Comparison of ENCODE assay signal across 16 mouse cellular contexts in the genomic region with DNA sequence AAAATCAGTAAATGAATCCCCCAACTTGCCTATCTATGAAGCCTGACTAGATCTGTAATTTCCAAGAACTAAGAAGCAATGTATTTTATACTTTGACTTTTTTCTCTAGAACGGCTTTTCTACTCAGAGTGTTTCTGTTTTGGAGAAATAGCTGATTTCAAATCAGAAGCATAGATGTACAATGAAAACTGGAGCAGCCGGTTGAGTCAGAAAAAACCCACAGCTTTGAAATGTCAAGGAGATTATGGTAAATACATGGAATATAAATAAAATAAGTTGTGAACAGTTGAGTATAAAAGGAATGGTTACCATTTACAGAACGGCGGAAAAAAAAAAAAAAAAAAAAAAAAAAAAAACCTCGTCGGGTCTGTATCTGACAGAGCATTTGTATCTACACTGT.
"Had no signal": no experiment of that assay in that cellular context is flagged by ENCODE, and none has a peak within 500 bp of the region (broad histone marks: within the 10 kb centered on the region; RNA-seq: fewer than 3 reads in every experiment).

No protein-coding gene starts in this region.

- H3K27ac ChIP-seq: neural tube, embryonic 13.5 days; neural tube, embryonic 15.5 days; stomach, embryonic 15.5 days; stomach, postnatal 0 days had no signal

- H3K4me1 ChIP-seq: neural tube, embryonic 13.5 days; neural tube, embryonic 15.5 days; stomach, embryonic 15.5 days had no signal

- H3K4me2 ChIP-seq: neural tube, embryonic 13.5 days; neural tube, embryonic 15.5 days; stomach, embryonic 15.5 days had no signal

- H3K9me3 ChIP-seq: neural tube, embryonic 13.5 days; neural tube, embryonic 15.5 days; stomach, embryonic 15.5 days had no signal

- H3K9ac ChIP-seq: neural tube, embryonic 13.5 days; neural tube, embryonic 15.5 days; stomach, embryonic 15.5 days had no signal

- DNase-seq: retina, postnatal 1 day; right cerebral cortex, adult 18-20 months; right cerebral cortex, postnatal 14 days; right cerebral cortex, postnatal 25 days; right cerebral cortex, postnatal 4 days; spleen, adult 18-20 months; thymus, adult 18-20 months; thymus, adult 2 months; thymus, postnatal 14 days; thymus, postnatal 25 days; thymus, postnatal 36 days; thymus, postnatal 4 days had no signal

- H3K27me3 ChIP-seq: neural tube, embryonic 13.5 days; neural tube, embryonic 15.5 days; stomach, embryonic 15.5 days had no signal

- H3K4me3 ChIP-seq: neural tube, embryonic 13.5 days; neural tube, embryonic 15.5 days; stomach, embryonic 15.5 days had no signal

- H3K36me3 ChIP-seq: neural tube, embryonic 13.5 days; neural tube, embryonic 15.5 days; stomach, embryonic 15.5 days had no signal
